Mouse (Mus musculus) small intestine, adult 2 months (tissue): Measurements from ENCODE around the gene Slc4a1.

Experiments
- CTCF ChIP-seq: fragments of 200-500 bp; IDR thresholded peaks from 2 replicates; pipeline ENCODE4 v1.5.1; 2012; ENCODE audit warnings: low read depth, mild to moderate bottlenecking, control low read depth, inconsistent platforms, low read length, moderate library complexity, mixed read lengths; ENCODE audit not compliant: insufficient replicate concordance, insufficient read length; ENCODE audit errors: extremely low read depth
- POLR2A ChIP-seq: fragments of 200-500 bp; IDR thresholded peaks from 2 replicates; pipeline ENCODE4 v1.6.1; 2012; ENCODE audit warnings: low read depth, mild to moderate bottlenecking, control low read depth, inconsistent platforms, low read length, moderate library complexity

DNA sequence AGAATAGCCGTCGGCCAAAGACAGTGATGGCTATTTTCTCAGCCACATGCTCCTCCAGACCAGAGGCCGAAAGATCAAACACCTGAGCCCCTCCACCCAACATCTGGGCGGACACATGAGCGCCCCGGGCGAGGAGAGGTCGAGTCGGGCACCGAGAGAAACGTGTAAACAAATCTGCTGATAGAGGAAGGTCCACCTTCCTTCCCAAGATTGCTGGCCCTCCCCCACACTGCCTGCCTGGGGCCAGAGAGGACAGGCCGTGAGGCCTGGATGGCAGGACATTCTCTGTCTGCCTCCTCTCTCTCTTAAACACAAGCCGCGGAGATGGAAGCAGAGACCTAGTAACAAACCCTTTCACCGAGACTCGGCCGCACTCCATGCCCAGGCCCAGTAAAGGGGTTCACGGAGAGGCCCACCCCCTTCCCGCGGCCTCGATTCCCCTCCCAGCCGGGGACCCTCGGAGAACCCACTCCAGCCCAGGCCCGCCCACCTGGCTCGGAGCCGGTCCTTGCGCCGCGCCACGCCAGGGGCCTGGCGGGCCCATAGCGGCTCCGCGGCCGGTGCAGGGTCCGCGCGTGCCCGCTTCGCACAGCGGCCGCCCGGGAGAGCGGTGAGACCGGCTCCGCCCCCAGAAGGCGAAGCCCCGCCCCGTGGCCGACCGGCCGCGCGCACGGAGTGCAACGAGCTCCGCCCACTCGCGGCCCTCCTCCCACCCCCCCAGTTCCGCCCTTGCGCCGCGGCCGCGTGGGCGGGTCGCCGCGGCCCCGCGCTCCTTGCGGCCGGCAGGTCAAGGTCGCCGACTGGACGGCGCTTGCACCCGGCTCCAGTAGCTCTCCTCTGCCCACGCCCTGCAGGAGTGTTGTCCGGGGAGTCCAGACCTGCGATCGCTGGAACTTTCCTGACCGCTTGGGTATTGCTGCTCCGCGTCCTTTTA is 41.2 kb upstream of the Slc4a1 start:
- TF ChIP-seq POLR2A (peak; percentile 83; the same call in 1 of the 2 replicates), CTCF (no peak)
